Mouse (Mus musculus): ENCODE data around the gene Abcb7. TPM values are rescaled to one million over a fixed set of nuclear protein-coding genes. Genes with fewer than 3 reads are reported as not detected.

Gene Abcb7
- polyA plus RNA-seq, 1 experiment from 2014 or later: 15.4 TPM

- no peak overlapping the region for H3K27ac ChIP-seq (ENCODE audit: low read depth)
- no peaks in the 10 kb centered on the region for H3K36me3 ChIP-seq (ENCODE audit: insufficient read depth)
- DNase-seq: no peak
- no peak for TF ChIP-seq CTCF (IDR thresholded peaks at IDR 0.05; ENCODE audit: low read depth)
- no peak overlapping the region for H3K9ac ChIP-seq
- H3K27me3 ChIP-seq (ENCODE audit: insufficient read depth, low read length): no peaks in the 10 kb centered on the region; the same call in 1 of the 2 replicates
- H3K4me2 ChIP-seq: no peak overlapping the region
- H3K9me3 ChIP-seq (ENCODE audit: low read depth, low read length): no peaks in the 10 kb centered on the region
- no peak overlapping the region for H3K4me3 ChIP-seq (ENCODE audit: low read depth, low read length)
- 70% methylated on average over 2 of the region's 2 CpGs for WGBS
- no peak for ATAC-seq (ENCODE audit: insufficient read depth)
- H3K4me1 ChIP-seq (ENCODE audit: insufficient read depth): no peaks in the 10 kb centered on the region
Observed at GRCm38 (mm10) chrX:104264371-104264770, 149.3 kb downstream of the Abcb7 start.

GRCm38 (mm10) chrX:104262468-104262867 lies 151.2 kb downstream of the Abcb7 start:
- Histone ChIP-seq H3K9ac (no peak overlapping the region), H3K4me1 (ENCODE audit: insufficient read depth) (no peaks in the 10 kb centered on the region), H3K4me3 (ENCODE audit: low read depth, low read length) (no peak overlapping the region), H3K27ac (ENCODE audit: low read depth) (no peak overlapping the region), H3K9me3 (ENCODE audit: low read depth, low read length) (no peaks in the 10 kb centered on the region), H3K27me3 (ENCODE audit: insufficient read depth, low read length) (no peaks in the 10 kb centered on the region; the same call in 1 of the 2 replicates), H3K36me3 (ENCODE audit: insufficient read depth) (no peaks in the 10 kb centered on the region), H3K4me2 (no peak overlapping the region)
- no peak for TF ChIP-seq CTCF (IDR thresholded peaks at IDR 0.05; ENCODE audit: low read depth)
- no peak for DNase-seq
- no peak for ATAC-seq (ENCODE audit: insufficient read depth)
- 78% methylated on average over 1 of the region's 1 CpGs for WGBS

- H3K4me1 ChIP-seq (ENCODE audit: insufficient read depth): no peaks in the 10 kb centered on the region
- no peak overlapping the region for H3K9ac ChIP-seq
- no peaks in the 10 kb centered on the region for H3K9me3 ChIP-seq (ENCODE audit: low read depth, low read length)
- no peak overlapping the region for H3K4me3 ChIP-seq (ENCODE audit: low read depth, low read length)
- WGBS: 53% methylated on average over 1 of the region's 1 CpGs
- no peak for ATAC-seq (ENCODE audit: insufficient read depth)
- DNase-seq: no peak
- H3K27me3 ChIP-seq (ENCODE audit: insufficient read depth, low read length): no peaks in the 10 kb centered on the region
- H3K27ac ChIP-seq (ENCODE audit: low read depth): no peak overlapping the region
- H3K36me3 ChIP-seq (ENCODE audit: insufficient read depth): no peaks in the 10 kb centered on the region
- TF ChIP-seq CTCF (IDR thresholded peaks at IDR 0.05; ENCODE audit: low read depth): no peak
- no peak overlapping the region for H3K4me2 ChIP-seq
Observed at GRCm38 (mm10) chrX:104256561-104256960, 157.1 kb downstream of the Abcb7 start.

Other genes with a start within 250 kb of the Abcb7 start
- gene Nexmif, start 212.7 kb downstream of the Abcb7 start, polyA plus RNA-seq (2014; fragmentation: Nextera tagmentation; extraction: Ambion mirVana): 7.8 and 8.0 TPM in 2 replicates
- 2.9 and 3.1 TPM in 2 replicates for gene Uprt, start 69.0 kb upstream of the Abcb7 start, polyA plus RNA-seq (2014; fragmentation: Nextera tagmentation; extraction: Ambion mirVana)

Measured in lung, embryonic 14.5 days (tissue).